Mouse (Mus musculus): ENCODE data around the gene Cd300ld5.

- TF ChIP-seq CTCF (IDR thresholded peaks at IDR 0.05; ENCODE audit: low read depth) (no peak), EP300 (IDR thresholded peaks at IDR 0.05; ENCODE audit: low read depth) (no peak)
These were observed 29.2 kb upstream of the Cd300ld5 start for GRCm38 (mm10) chr11:115066768-115067167.

Data from heart, postnatal 0 days (tissue).